Mouse (Mus musculus): ENCODE data around the gene Rad50.

Gene Rad50

DNA sequence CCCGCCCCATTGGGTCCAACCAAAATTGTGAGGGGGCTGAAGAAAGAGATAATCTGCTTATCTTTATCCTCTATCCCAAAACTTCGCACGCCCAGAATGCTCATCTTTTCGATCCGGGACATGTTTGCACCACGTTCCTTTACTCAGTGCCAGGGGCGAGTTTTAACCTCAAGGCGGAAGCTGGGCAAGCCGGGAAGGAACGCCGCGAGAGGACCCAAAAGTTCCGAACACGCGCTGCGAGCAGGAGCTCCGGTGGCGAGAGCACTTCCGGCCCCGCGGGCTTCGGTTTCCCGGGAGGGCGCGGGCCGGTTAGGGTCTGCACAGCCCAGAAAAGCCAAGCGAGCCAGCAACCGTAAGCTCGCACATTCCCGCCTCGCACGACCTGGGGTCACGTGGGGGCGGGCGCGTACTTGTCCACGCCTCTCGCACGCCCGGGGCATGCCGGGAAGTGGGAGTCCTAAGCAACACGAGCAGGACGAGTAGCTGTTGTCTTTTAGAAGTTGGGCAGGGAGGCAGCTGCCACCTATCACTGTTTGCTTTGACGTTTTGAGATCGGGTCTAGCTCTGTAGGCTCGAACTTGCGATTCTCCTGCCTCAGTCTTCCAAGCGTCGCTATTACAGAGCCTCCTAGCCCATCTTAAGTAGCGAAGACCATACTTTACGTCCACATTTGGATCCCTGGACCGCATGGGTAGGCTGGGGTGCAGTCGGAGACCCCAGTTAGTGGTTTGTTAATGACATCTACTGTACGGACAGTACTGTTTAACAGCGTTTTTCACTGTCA is at the start of gene Rad50:
Gene Rad50, minus strand, starts transcription at position 386 of the 784 bp plus-strand sequence.
- DNase-seq (ENCODE audit: low read depth, low spot score), result peak; percentile 93

DNA sequence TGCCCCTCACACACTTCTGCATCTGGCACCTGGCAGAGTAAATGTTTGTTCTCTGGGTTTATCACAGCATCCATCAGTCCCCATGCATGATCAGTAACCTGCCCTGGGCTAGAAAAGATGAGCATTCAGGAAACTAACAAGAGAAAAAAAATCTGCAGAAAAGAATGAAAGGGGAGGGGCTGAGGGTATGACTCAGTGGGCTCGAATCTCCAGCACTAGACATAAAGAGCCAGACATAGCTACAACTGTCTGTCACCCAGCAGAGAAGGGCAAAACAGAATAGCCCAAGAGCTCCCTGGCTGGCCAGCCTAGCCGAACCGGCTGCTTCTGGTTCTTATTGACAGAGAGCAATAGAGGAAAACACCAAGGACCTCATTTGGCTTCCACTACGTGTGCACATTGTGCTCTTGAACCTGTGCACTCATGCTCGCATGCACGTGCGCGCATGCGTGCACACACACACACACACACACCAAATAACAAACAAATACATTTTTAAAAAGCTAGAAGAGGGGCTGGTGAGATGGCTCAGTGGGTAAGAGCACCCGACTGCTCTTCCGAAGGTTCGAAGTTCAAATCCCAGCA is 48.0 kb upstream of the Rad50 start:
- no peak for DNase-seq (ENCODE audit: low read depth, low spot score)

DNA sequence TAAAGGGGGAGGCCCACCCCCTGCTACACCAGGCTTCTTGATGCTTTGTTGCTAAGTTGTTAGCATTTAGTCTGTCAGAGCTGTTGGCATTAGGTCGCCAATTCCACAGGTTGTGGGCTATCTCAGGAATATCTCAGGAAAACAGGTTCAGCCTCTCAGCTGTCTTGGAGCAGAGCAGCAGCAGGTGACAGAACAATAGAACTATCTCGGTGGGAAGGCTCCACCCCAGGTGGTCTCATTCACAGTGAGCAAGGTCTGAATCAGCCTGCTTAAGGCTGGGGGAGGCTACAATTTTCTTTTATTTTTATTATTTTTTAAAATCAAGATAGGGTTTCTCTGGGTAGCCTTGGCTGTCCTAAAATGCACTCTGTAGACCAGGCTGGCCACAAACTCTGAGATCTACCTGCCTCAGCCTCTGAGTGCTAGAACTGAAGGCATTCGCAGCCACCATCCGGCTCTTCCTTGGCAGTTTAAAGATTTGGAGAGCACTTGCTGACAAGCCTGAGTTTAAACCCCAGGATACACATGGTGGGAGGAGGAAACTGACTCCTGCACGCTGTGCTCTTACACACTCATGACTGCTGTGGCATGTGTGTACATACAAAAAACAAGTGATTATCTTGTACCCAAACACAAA is 42.7 kb upstream of the Rad50 start:
- peak; percentile 71 for DNase-seq (ENCODE audit: low read depth, low spot score)

DNA sequence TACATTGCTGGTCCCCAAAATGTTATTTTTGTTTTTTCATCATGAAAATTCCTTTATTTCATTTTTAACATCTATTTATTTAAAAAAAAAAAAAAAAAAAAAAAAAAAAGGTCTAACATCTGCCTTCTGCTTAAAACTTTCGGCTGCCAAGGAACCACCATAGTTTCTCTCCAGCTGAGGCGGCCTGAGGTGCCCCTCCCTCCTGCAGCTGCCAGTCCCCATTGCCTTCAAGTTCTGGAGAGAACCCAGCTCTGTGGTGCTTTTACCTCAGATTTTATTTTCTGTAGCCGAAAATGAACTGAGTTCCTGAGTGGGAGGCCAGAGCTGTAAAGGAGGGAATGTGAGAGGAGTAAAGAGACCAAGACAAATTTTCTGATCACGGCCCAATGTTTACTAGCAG is 42.2 kb upstream of the Rad50 start:
- DNase-seq (ENCODE audit: low read depth, low spot score), result no peak

DNA sequence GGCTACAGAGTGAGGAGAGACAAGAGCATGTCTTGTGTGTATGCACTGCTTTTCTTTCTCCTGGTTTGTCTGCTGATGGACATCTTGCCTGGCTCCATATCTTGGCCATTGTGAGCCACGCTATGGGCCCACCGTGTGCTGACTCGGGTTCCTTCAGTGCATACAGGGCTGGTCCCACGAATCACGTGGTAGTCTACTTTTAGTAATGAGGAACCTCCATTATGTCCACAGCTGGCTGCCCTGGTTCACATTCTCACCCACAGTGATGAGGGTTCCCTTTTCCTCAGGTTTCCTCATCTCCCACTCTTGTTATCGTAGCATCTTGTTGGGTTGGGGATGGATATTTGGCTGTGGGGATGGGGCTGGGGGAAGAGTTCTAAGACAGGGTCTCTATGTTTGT is 41.5 kb upstream of the Rad50 start:
- DNase-seq (ENCODE audit: low read depth, low spot score), result no peak

DNA sequence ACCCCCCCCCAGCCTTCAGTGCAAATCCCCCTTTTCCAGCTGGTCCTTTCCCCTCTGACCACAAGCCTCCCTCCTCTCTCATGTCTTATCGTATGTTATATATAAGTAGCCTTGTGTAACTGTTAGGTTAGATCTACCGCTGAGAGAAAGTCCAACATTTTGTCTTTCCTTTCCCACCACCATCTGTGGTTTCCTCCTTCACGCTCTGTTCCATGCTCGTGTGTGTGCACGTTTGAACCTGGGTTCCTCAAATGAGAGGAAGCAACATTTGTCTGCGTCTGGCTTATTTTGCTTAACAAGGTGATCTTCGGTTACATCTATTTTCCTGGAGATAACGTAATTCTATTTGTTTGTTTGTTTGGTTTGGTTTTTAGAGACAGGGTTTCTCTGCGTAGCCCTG is 40.9 kb upstream of the Rad50 start:
- DNase-seq (ENCODE audit: low read depth, low spot score), result no peak

DNA sequence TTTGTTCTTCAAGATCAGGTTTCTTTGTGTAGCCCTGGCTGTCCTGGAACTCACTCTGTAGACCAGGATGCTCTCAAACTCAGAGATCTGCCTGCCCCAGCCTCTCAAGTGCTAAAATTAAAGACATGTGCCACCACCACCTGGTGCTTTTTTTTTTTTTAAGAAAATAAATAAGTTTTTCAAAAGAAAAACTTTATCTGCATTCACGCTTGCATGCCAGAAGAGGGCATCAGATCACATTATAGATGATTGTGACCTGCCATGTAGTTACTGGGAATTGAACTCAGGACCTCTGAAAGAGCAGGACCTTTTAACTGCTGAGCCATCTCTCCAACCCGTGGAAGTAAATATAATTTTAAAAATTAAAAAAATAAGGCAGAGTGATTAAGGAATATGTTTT is 38.1 kb upstream of the Rad50 start:
- DNase-seq (ENCODE audit: low read depth, low spot score), result no peak

DNA sequence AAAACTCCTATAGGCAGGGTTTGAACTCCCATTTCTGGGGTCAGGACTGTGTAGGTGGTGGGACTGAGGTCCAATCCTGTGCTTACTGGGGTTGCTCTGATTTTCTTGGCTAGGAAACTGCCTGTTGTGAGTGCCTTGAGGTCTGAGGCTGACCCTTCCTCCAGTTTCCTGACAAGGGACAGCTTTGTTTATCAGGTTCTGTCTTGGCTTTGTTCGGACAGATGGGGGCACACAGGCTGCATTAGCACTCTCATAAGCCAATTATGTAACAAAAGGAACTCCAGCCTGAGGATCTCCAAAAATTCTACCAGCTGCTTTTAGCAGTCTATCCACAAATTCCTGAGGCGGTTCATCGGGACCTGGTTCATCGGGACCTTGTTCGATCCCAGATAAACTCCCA is 35.2 kb upstream of the Rad50 start:
- no peak for DNase-seq (ENCODE audit: low read depth, low spot score)

DNA sequence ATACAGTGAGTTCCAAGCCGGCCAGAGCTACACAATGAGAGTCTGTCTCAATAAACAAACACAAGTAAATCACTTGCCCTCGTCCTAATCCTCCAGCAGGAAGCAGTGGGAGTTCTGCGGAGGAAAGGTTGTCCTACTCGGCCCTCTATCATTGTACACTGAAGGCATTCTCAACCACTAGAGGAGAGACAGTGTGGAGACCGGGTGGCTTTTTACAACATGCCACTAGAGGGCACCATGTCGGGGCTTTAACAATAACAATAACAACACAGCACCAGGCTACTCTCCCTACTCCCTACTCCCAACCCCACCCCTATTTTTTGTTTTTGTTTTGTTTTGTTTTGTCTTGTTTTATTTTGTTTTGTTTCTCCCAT is 30.4 kb upstream of the Rad50 start:
- DNase-seq (ENCODE audit: low read depth, low spot score), result peak; percentile 86

DNA sequence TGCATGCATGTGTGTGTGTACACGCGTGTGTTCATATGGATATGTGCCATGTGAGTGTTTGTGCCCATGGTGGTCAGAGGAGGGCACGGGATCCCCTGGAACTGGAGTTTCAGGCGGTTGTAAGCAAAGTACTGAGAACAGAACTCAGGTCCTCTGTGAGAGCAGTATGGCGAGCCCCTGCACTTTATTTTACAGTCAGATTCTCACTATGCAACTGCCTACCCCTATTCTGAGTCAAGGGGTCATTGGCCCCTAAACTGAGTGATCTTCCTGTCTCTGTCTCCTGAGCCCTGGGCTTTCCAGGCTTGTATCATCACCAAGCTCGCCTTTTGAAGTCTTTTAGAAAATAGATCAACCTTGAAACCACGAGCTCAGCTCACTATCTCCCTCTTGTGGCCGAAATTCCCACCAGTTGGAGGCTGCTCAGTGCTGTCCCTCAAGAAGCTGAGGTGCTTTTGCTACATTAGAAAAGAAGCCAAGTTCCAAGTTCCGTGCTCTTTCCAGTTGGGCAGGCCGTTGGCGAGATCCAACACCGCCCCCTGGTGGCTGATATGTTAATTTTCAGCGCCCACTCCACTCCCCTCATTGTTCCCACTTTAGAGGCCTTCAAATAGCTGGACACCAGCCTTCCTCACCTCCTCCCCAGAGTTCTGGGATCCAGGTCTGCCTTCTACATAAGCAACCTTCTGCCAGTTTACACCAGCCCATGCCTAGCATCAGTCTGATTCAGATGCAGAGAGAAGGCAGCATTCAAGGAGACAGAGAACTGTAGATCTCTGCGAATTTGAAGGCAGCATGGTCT is 29.9 kb upstream of the Rad50 start:
- DNase-seq (ENCODE audit: low read depth, low spot score), result peak; percentile 95

DNA sequence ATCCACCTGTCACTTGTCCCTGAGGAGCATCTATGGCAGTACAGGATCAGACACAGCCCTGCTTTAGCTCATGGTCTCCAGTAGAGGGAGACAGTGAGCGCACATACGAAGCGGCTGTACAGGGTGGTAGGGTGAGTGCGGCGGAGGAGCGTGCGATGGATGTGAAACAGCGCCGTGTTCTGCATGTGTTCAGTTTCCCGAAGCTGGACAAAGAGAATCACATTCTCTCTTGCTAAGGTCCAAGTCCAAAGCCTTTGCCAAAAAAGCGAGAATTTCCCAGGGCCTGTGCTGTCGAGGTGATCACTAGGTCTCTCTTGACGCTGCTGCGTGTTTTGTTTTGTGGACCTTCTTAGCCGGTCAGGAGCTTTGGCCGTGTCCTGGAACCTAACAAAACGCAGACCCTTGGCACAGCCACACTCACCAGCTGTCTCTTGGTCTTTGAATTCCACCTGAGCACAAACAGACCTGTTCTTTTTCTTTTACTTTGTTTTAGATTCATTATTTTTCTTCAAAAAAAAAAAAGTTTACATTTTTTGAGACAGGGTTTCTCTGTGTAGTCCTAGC is 28.6 kb upstream of the Rad50 start:
- DNase-seq (ENCODE audit: low read depth, low spot score), result peak; percentile 88

DNA sequence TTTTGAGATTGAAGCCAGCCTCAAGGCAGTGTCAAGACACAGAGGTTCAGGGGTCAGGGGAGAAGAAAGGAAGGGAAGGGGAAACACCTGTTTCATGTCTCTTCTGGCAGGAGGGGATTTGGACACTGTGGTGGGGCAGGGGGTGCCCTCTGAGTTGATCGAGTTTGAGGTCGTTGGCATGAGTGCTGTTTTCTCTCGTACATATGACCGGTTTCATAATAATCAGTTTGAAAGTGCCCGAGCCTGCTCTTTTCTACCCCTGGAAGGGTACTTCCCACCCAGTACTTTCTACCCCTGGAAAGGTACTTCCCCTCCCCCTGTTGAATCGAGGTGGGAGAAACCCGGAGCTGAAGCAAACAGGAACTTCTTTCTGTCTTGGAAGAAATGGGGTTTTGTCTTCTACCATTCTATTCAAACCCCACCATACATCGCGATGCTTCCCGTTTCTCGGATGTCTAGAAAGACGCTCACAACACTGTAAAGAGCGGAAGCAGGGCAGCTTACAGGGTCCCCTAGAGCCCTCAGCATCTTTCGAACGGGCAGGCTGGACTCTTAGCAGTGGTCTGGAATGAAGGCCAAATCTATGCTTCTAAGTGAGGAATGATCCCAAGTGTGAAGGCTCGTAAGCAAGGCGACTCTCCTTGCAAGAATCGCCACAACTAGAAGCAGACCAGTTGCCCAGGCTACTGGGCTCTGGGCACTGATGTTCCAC is 28.0 kb upstream of the Rad50 start:
- DNase-seq (ENCODE audit: low read depth, low spot score), result peak; percentile 14

DNA sequence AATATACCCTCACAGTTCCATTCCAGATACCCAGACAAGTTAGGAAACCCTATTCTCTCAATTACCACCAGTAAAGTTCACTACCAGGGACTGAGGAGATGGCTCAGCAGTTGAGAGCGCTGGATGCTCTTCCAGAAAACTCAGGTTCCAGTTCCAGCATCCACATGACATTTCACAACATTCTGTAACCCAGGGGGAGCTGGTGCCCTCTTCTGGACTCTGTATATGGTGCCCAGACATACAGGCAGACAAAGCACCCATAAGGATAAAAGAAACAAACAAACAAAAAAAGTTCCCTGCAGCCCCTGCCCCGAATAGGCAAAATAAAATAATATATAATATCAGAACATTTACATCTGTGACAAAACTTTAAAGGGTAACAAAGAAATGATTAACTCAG is 27.3 kb upstream of the Rad50 start:
- no peak for DNase-seq (ENCODE audit: low read depth, low spot score)

DNA sequence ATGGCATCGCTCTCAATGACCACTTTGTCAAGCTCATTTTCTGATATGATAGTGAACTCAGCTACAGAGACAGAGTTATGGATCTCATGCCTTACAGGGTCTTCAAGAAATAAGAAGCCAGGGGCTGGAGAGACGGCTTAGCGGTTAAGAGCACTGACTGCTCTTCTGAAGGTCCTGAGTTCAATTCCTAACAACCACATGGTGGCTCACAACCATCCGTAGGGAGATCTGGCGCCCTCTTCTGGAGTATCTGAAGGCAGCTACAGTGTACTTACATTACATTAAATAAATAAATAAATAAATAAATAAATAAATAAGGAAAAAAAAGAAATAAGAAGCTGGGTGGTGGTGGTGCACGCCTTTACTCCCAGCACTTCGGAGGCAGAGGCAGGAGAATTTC is 26.7 kb upstream of the Rad50 start:
- DNase-seq (ENCODE audit: low read depth, low spot score), result peak; percentile 60

DNA sequence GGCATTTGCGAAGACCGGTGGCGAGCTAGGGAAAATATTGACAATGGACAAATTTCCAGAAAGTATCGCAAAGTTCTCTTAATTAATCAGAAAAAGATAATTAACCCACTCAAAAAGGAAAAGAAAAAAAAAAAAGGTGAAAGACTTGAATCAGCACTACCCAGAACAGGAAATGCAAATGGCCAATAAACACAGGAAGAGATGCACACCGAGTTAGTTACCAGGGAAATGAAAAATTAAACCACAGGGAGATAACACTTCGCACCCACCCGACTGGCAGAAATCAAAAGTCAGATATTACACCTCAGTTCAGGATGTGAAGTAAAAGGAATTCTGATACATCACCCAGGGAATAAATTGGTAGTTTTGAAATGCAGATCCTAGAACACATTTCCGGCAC is 25.1 kb upstream of the Rad50 start:
- DNase-seq (ENCODE audit: low read depth, low spot score), result no peak

DNA sequence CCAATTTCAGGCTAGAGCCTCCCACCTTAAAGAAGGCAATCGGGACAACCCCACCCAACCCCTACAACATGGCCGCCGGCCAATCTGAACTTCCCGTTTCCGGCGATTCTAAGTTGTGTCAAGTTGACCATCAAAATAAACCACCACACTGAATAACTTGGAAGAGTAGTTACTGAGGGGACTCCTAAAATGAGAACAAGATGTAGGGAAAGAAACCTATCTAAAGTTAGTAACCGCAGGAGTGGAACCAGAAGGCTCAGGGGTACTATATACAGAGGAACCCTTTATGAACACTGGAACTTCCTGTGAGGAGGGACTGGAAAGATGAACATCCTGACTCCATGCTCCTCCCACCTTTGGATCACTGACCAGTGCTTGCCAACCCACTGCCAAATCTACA is 24.3 kb upstream of the Rad50 start:
- DNase-seq (ENCODE audit: low read depth, low spot score), result no peak

DNA sequence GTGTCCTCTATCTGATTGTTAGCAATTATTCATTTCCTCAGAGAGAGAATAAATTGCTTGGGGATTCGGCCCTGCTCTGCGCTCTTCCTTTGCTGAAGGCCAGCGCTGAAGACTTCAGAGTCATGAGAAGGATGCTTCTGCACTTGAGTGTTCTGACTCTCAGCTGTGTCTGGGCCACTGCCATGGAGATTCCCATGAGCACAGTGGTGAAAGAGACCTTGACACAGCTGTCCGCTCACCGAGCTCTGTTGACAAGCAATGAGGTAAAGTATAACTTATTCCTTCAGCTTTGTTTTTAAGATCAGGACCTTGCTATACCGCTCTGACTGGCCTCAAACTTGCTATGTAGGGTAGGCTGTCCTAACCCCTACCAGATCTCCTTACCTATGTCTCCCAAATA is 13.6 kb upstream of the Rad50 start, which contains the start of gene Il5:
Gene Il5, plus strand, starts transcription at position 80 of the 400 bp plus-strand sequence.
- no peak for DNase-seq (ENCODE audit: low read depth, low spot score)

DNA sequence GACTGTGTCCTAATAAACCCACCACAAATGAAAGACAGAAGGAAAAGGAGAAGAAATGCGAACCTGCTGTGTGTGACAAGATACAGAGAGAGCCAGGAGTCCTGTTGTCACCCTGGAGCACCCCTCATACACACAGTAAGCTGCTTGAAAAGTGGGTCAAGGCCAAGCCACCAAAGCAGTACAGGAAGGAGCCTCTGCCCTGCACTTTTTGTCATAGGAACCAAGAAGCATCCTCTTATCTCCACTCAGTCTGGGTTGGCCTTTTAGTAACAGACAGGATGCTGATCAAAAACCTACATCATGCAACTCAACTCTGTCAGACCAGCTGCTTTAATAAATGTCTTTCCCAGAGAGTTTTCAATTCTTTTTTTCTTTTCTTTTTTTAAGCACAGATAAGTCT is 12.6 kb upstream of the Rad50 start:
- no peak for DNase-seq (ENCODE audit: low read depth, low spot score)

DNA sequence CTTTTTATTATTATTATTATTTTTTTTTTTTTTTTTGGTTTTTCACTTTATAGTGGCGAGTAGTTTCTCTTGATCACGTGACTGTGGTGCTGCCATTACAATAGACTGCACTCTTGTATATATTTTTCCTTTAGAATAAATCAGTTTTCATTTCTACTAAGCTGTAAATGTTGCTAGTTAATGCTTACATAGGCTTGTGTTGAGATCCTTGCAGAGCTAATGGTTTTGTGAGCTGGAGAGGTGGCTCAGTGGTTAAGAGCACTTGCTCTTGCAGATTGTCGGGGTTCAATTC is 545 bp upstream of the Rad50 start:
- no peak for DNase-seq (ENCODE audit: low read depth, low spot score)

DNA sequence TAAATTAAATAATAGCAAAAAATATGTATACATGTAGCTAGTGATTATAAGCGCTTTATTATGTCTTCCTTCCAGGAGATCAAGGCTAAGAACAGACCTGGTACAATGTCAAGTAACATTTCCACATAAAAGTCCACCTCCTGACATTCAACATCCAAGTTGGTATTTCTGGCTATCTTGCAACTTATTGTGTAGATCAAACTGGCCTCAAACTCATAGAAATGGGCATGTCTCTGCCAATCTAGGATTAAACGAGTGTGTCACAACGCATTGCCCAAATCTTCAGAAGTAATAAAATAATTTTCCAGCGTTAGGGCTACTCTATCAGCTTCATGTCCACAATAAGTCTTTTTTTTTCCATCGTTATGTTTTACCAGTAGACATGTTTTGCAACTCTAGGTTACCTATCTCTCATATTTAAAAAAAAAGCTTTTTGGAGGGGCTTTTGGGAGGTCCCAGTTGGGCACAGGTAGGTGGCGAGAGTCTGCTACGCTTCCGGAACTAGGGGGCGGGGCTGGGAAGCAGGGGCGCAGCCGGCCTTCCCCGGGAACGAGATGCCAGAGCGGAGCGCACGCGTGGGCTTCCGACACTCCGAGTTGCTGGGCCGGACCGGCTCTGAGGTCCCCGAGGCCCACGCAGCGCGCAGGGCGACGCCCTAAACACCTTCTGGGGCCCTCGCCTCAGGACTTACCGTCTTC is 734 bp downstream of the Rad50 start:
- peak; percentile 61 for DNase-seq (ENCODE audit: low read depth, low spot score)

DNA sequence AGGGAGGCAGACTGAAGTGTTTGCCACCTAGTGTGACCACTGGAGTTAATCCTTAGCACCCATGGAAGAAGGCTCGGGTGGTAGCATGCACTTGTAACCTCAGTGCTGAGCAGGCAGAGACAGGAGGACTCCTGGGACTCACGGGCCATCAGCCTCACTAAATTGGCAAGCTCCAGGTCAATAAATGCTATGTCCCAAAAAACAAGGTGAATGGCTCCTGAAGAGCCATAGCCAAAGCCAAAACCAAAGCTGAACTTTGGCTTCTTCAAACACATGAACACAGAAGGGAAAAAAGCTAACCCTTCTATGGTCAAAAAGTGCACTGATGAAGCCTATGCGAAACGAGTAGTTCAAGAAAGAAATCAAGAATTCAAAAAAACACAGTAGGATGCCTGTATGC is 7.8 kb downstream of the Rad50 start:
- no peak for DNase-seq (ENCODE audit: low read depth, low spot score)

All from R1 (cell line).